Comparison of ENCODE assay signal across 9 mouse cellular contexts in the genomic region with DNA sequence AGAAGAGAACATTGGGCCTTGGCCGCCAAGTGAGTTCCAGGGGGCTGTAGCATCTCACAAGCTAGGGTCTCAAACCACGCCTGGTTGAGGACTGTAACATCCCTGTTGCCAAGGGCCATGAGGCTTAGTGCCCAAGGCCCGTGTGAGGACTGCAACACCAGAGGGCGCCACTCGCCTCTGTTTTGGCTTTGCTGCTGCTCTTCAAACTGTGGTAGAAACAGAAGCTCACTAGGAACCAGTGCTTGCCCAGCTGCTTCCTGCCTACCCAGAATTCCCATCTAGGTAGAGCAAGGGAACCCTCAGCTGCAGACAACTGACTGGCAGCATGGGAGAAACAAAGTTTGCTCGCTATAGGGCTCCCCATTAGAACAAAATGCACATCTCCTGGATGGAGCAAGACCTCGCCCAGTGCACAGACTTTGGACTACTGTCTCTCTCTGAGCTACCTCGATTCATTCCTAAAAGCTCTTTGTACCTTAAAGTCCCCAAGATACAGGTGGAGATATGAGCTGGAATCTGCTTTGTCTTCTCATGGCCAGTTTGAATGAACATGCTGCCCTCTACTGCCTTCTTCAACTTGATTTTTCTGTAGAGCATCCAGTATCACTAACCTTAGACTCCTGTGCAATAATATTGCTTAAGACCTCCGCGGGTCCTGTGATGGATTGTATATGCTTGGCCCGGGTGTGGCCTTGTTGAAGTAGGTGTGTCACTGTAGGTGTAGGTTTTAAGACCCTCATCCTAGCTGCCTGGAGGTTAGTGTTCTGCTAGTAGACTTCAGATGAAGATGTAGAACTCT. TPM values are rescaled to one million over a fixed set of nuclear protein-coding genes. Genes with fewer than 3 reads are reported as not detected.
A peak's percentile ranks its signal among the peaks of the same experiment; 100 is the strongest.
DNase-seq lines count a peak whose midpoint lies in the region; ATAC-seq and TF ChIP-seq lines count a peak whose summit lies in the region.
"Had no signal": no experiment of that assay in that cellular context is flagged by ENCODE, and none has a peak within 500 bp of the region (broad histone marks: within the 10 kb centered on the region; RNA-seq: fewer than 3 reads in every experiment).

No protein-coding gene starts in this region.

- no peaks in the 10 kb centered on the region; the same call in 1 of the 2 replicates for H3K4me1 ChIP-seq in embryonic fibroblast, embryonic 13.5 days (ENCODE audit: control insufficient read depth, insufficient read depth, low read length)
- no peaks in the 10 kb centered on the region for H3K4me1 ChIP-seq in lung, postnatal 0 days (ENCODE audit: insufficient read depth, low read depth, low read length)
- H3K4me1 ChIP-seq: hindbrain, embryonic 15.5 days had no signal

- no peak overlapping the region for H3K4me2 ChIP-seq in lung, postnatal 0 days (replicated peaks; ENCODE audit: low read depth, low read length)
- H3K4me2 ChIP-seq: hindbrain, embryonic 15.5 days had no signal

- H3K27ac ChIP-seq in embryonic fibroblast, embryonic 13.5 days (ENCODE audit: insufficient read depth, low read length): no peak overlapping the region
- no peak overlapping the region for H3K27ac ChIP-seq in lung, postnatal 0 days (ENCODE audit: low read length)
- H3K27ac ChIP-seq: hindbrain, embryonic 15.5 days had no signal

- peak; percentile 12 for DNase-seq in cerebellum, adult 11 months
- no peak for DNase-seq in cerebellum, adult 9-11 months
- peak; percentile 78 for DNase-seq in 416B (ENCODE audit: low read depth)
- peak; percentile 31 for DNase-seq in adrenal gland, adult 2 months
- DNase-seq in kidney, postnatal 14 days: peak; percentile 57
- peak; percentile 42 for DNase-seq in lung, postnatal 0 days (ENCODE audit: low spot score)
- DNase-seq in spleen, postnatal 36 days (ENCODE audit: low spot score in 2 of 2): peak; percentile 29 to 46

- WGBS in lung, postnatal 0 days: 74% methylated on average over 11 of the region's 11 CpGs

- H3K27me3 ChIP-seq in lung, postnatal 0 days (replicated peaks; ENCODE audit: insufficient read depth, low read length): no peaks in the 10 kb centered on the region
- H3K27me3 ChIP-seq: hindbrain, embryonic 15.5 days had no signal

- H3K9ac ChIP-seq in lung, postnatal 0 days (replicated peaks; ENCODE audit: low read depth): no peak overlapping the region
- H3K9ac ChIP-seq: hindbrain, embryonic 15.5 days had no signal

- H3K36me3 ChIP-seq in lung, postnatal 0 days (ENCODE audit: insufficient read depth, low read length): no peaks in the 10 kb centered on the region
- H3K36me3 ChIP-seq: hindbrain, embryonic 15.5 days had no signal

- no peak overlapping the region for H3K4me3 ChIP-seq in embryonic fibroblast, embryonic 13.5 days (ENCODE audit: insufficient read depth, low read length)
- H3K4me3 ChIP-seq in lung, postnatal 0 days (ENCODE audit: low read depth, low read length): no peak overlapping the region
- H3K4me3 ChIP-seq: hindbrain, embryonic 15.5 days had no signal

- ATAC-seq in lung, postnatal 0 days: no peak

- H3K9me3 ChIP-seq in lung, postnatal 0 days (ENCODE audit: low read length): no peaks in the 10 kb centered on the region
- H3K9me3 ChIP-seq: hindbrain, embryonic 15.5 days had no signal

- TF ChIP-seq POLR2A in embryonic fibroblast, embryonic 13.5 days (IDR thresholded peaks at IDR 0.05; ENCODE audit: low read depth, low read length): no peak

- TF ChIP-seq EP300 in lung, postnatal 0 days (IDR thresholded peaks at IDR 0.05): no peak

- peak; percentile 78 for TF ChIP-seq CTCF in embryonic fibroblast, embryonic 13.5 days (IDR thresholded peaks at IDR 0.05; ENCODE audit: borderline replicate concordance, insufficient read depth, low read length)
- peak; percentile 76 for TF ChIP-seq CTCF in lung, postnatal 0 days (IDR thresholded peaks at IDR 0.05)

RNA-seq across cellular contexts. Expression of gene Enpp3, which starts 52.7 kb away (rescaled TPM):
- 1 to 10 TPM; 1.7 to 2.2 TPM for total RNA-seq in adrenal gland, adult 2 months (2021)
- 0.22 and 0.66 TPM in 2 replicates for polyA plus RNA-seq in adrenal gland, adult 2 months (2012; rRNA removed)
- polyA plus RNA-seq in embryonic fibroblast, embryonic 13.5 days (2011; ENCODE audit: insufficient read length, low read depth, missing spikeins): 5.0 and 10.9 TPM in 2 replicates
- 1.2 and 1.4 TPM in 2 replicates for polyA plus RNA-seq in lung, postnatal 0 days (2015; fragmentation: Nextera tagmentation; extraction: Ambion mirVana)
